Mouse (Mus musculus): ENCODE measurements around the gene Cd96. TPM values are rescaled to one million over a fixed set of nuclear protein-coding genes. Genes with fewer than 3 reads are reported as not detected.

The Cd96 gene
- polyA plus RNA-seq, 1 experiment = 0.91 TPM

GRCm38 (mm10) chr16:46122238-46122637 is 2.2 kb upstream of the Cd96 start:
- H3K4me1 ChIP-seq (ENCODE audit: control insufficient read depth, insufficient read depth, insufficient read length, low read length) = peaks cover 4% of the 10 kb centered on the region; the same call in 1 of the 2 replicates

DNA sequence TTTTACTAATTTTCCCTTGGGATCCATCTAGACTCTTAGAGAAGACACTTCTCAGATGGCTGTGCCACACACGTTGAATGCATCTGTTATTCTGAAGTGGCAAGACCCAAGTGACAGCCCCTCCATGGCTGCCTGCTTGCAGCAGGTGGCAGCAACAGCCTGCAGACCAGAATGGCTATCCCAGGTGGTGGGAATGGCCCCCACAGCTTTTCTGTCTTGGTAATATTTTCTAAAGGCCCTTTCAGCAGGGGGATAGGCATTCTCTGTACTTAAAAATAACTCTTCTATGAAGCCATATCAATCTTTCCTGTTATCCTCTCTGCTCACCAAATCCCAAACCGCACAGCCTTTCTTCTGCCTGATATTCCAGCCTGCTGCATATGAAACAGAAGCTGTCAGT is 1.4 kb upstream of the Cd96 start:
- 42% methylated on average over 2 of the region's 2 CpGs for WGBS
- Histone ChIP-seq H3K4me3 (ENCODE audit: low read depth, low read length) (no peak overlapping the region), H3K27me3 (ENCODE audit: control insufficient read depth, insufficient read depth, low read length) (no peaks in the 10 kb centered on the region), H3K27ac (ENCODE audit: insufficient read depth, low read depth, low read length) (no peak overlapping the region), H3K36me3 (ENCODE audit: control insufficient read depth, insufficient read depth, low read length) (no peaks in the 10 kb centered on the region), H3K4me1 (ENCODE audit: control insufficient read depth, insufficient read depth, insufficient read length, low read length) (peaks cover 4% of the 10 kb centered on the region; the same call in 1 of the 2 replicates)
- TF ChIP-seq POLR2A (IDR thresholded peaks at IDR 0.05; ENCODE audit: low read depth, low read length) (no peak), CTCF (IDR thresholded peaks at IDR 0.05; ENCODE audit: extremely low read depth, insufficient read length, insufficient replicate concordance, low read depth, low read length) (peak; percentile 32; the same call in 1 of the 2 replicates)

More at GRCm38 (mm10) chr16:46122238-46122637, 2.2 kb upstream of the Cd96 start:
- Histone ChIP-seq H3K4me3 (ENCODE audit: low read depth, low read length) (no peak overlapping the region), H3K36me3 (ENCODE audit: control insufficient read depth, insufficient read depth, low read length) (no peaks in the 10 kb centered on the region), H3K27me3 (ENCODE audit: control insufficient read depth, insufficient read depth, low read length) (no peaks in the 10 kb centered on the region), H3K27ac (ENCODE audit: insufficient read depth, low read depth, low read length) (no peak overlapping the region)
- no peak for TF ChIP-seq POLR2A (IDR thresholded peaks at IDR 0.05; ENCODE audit: low read depth, low read length)
- no peak for TF ChIP-seq CTCF (IDR thresholded peaks at IDR 0.05; ENCODE audit: extremely low read depth, insufficient read length, insufficient replicate concordance, low read depth, low read length)

DNA sequence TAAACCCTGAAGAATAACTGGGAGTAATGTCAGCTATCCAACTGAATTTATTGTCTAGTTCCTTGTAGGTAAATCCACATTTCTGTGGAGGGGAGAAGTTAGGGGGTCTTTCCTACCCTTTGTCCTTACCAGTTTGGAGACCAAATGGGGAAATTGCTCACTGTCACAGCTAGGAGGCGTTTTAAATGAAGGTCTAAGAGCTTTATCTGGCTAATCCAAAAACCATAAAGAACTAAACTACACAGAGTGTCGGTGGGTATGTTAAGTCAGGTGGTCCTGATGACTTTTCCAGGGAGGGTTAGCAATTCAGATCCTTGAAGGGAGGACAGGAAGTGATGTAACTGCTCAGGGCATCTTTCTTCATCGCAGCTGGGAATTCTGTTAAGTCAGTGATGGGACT is 556 bp upstream of the Cd96 start:
- Histone ChIP-seq H3K27me3 (ENCODE audit: control insufficient read depth, insufficient read depth, low read length) (no peaks in the 10 kb centered on the region), H3K4me1 (ENCODE audit: control insufficient read depth, insufficient read depth, insufficient read length, low read length) (peaks cover 4% of the 10 kb centered on the region; the same call in 1 of the 2 replicates), H3K36me3 (ENCODE audit: control insufficient read depth, insufficient read depth, low read length) (no peaks in the 10 kb centered on the region), H3K27ac (ENCODE audit: insufficient read depth, low read depth, low read length) (no peak overlapping the region), H3K4me3 (ENCODE audit: low read depth, low read length) (no peak overlapping the region)
- WGBS = 46% methylated on average over 3 of the region's 3 CpGs
- TF ChIP-seq CTCF (IDR thresholded peaks at IDR 0.05; ENCODE audit: extremely low read depth, insufficient read length, insufficient replicate concordance, low read depth, low read length) (no peak), POLR2A (IDR thresholded peaks at IDR 0.05; ENCODE audit: low read depth, low read length) (no peak)

DNA sequence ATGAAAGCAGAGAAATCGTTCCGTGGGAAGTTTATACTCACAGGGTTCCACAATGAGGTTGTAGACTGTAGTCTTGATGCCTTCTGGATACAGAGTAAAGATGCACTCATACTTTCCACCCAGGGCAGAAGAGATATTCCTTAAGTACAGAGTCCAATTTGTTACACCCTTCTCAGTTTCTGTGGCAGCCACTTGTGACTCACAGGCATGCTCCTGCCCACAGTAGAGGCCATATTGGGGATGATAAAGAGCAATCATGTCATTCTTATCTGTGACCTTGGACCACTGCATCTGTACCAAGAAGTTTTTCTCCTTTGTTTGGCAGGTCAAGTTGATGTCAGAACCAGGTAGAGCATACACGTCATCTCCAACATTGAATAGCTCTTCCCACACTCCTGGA is 2.4 kb downstream of the Cd96 start:
- H3K36me3 ChIP-seq (ENCODE audit: control insufficient read depth, insufficient read depth, low read length) = no peaks in the 10 kb centered on the region
- H3K27me3 ChIP-seq (ENCODE audit: control insufficient read depth, insufficient read depth, low read length) = no peaks in the 10 kb centered on the region
- H3K4me3 ChIP-seq (ENCODE audit: low read depth, low read length) = no peak overlapping the region
- WGBS = 73% methylated on average over 3 of the region's 3 CpGs
- H3K27ac ChIP-seq (ENCODE audit: insufficient read depth, low read depth, low read length) = no peak overlapping the region
- peaks cover 4% of the 10 kb centered on the region; the same call in 1 of the 2 replicates for H3K4me1 ChIP-seq (ENCODE audit: control insufficient read depth, insufficient read depth, insufficient read length, low read length)
- TF ChIP-seq POLR2A (IDR thresholded peaks at IDR 0.05; ENCODE audit: low read depth, low read length) (no peak), CTCF (IDR thresholded peaks at IDR 0.05; ENCODE audit: extremely low read depth, insufficient read length, insufficient replicate concordance, low read depth, low read length) (no peak)

DNA sequence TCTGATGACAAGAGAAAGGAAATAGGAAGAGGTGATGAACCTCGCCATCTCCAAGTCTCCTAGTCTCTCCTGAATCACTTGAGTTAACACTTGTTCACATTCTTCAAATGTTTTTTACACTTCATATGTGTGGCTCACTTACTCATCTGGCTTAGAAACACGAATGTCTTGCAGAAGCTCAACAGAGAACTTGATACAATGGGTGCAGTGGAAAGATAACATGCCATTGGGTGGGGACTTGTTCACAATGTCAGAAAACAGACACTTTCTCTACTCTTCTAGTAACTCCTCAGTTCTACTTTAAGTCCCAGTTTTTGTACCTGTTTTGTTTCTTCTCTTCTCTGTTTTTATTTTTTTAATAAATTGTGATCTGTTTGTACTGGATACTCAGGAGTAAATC is 5.3 kb downstream of the Cd96 start:
- TF ChIP-seq POLR2A (IDR thresholded peaks at IDR 0.05; ENCODE audit: low read depth, low read length) (no peak), CTCF (IDR thresholded peaks at IDR 0.05; ENCODE audit: extremely low read depth, insufficient read length, insufficient replicate concordance, low read depth, low read length) (no peak)
- H3K27ac ChIP-seq (ENCODE audit: insufficient read depth, low read depth, low read length) = no peak overlapping the region
- no peaks in the 10 kb centered on the region for H3K36me3 ChIP-seq (ENCODE audit: control insufficient read depth, insufficient read depth, low read length)
- peaks cover 2% of the 10 kb centered on the region; the same call in 1 of the 2 replicates for H3K4me1 ChIP-seq (ENCODE audit: control insufficient read depth, insufficient read depth, insufficient read length, low read length)
- 57% methylated on average over 2 of the region's 2 CpGs for WGBS
- H3K27me3 ChIP-seq (ENCODE audit: control insufficient read depth, insufficient read depth, low read length) = no peaks in the 10 kb centered on the region
- H3K4me3 ChIP-seq (ENCODE audit: low read depth, low read length) = no peak overlapping the region

DNA sequence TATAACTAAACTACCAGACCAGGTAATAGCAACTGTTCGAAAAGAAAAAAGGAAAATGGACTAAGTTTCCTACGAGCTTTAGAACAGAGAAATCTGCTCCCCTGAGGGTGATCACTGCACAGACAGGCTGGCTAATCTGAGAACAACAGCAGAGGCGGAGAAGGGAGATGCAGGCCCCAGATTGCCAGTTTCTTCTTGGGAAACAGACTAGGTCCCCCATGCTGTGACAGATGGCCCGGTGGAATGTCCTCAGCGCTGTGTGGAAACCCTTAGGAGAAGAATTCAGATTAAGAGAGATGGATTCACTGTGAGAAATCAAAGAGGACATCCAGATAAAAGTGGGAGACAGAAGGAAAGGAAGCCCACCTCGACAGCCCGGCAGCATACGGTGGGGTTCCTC is 10.5 kb downstream of the Cd96 start:
- no peaks in the 10 kb centered on the region for H3K36me3 ChIP-seq (ENCODE audit: control insufficient read depth, insufficient read depth, low read length)
- H3K27me3 ChIP-seq (ENCODE audit: control insufficient read depth, insufficient read depth, low read length) = no peaks in the 10 kb centered on the region
- no peak overlapping the region for H3K27ac ChIP-seq (ENCODE audit: insufficient read depth, low read depth, low read length)
- TF ChIP-seq POLR2A (IDR thresholded peaks at IDR 0.05; ENCODE audit: low read depth, low read length) (no peak), CTCF (IDR thresholded peaks at IDR 0.05; ENCODE audit: extremely low read depth, insufficient read length, insufficient replicate concordance, low read depth, low read length) (no peak)
- no peaks in the 10 kb centered on the region for H3K4me1 ChIP-seq (ENCODE audit: control insufficient read depth, insufficient read depth, insufficient read length, low read length)
- H3K4me3 ChIP-seq (ENCODE audit: low read depth, low read length) = no peak overlapping the region
- 76% methylated on average over 8 of the region's 8 CpGs for WGBS

DNA sequence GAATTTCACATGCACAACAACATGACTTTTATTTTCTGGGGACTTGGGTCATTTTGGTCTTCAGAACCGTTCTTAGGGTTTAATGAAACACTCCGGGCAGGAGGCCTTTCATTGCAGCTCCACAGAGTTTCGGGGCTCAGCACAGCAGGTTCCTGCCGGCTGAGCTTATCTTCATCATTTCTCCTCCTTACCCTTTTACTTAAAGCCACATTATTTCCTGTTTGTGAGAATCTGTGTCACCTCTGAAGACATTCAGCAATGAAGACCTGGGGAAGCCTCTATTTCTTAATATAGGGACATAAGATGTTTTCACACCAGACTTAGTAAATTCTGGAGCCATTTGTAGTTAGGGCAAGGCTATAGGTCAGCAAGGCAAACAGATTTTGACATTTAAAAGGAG is 12.6 kb downstream of the Cd96 start:
- Histone ChIP-seq H3K27ac (ENCODE audit: insufficient read depth, low read depth, low read length) (no peak overlapping the region), H3K36me3 (ENCODE audit: control insufficient read depth, insufficient read depth, low read length) (no peaks in the 10 kb centered on the region), H3K27me3 (ENCODE audit: control insufficient read depth, insufficient read depth, low read length) (no peaks in the 10 kb centered on the region), H3K4me3 (ENCODE audit: low read depth, low read length) (no peak overlapping the region), H3K4me1 (ENCODE audit: control insufficient read depth, insufficient read depth, insufficient read length, low read length) (no peaks in the 10 kb centered on the region)
- 63% methylated on average over 4 of the region's 4 CpGs for WGBS
- TF ChIP-seq CTCF (IDR thresholded peaks at IDR 0.05; ENCODE audit: extremely low read depth, insufficient read length, insufficient replicate concordance, low read depth, low read length) = no peak
- TF ChIP-seq POLR2A (IDR thresholded peaks at IDR 0.05; ENCODE audit: low read depth, low read length) = no peak
